Mouse (Mus musculus): ENCODE results near the gene Cyp4x1.

The Cyp4x1 gene

DNA sequence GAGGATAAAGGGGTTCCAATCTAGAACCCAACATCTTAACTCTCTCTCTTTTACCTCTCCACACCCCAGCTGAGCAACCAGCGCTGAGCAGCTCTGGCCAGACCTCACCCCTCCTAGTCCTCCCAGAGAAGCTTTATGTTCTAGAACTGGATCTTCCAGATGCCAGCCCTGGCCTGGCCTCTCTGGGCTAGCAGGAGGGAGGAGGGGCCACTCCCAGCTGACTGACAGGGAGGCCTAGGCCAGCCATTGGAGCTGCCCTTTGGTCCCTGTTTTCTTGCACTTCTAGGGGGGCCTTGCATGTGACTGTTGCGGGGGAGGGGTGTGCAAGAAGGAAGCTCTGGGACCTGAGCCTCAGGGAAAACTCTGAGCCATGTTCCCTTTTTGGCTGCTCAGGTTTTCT lies 43.5 kb downstream of the Cyp4x1 start:
- no peak for DNase-seq (ENCODE audit: low spot score)

- DNase-seq (ENCODE audit: low spot score): no peak
Observed at GRCm38 (mm10) chr4:115088611-115089338, 45.3 kb downstream of the Cyp4x1 start, which contains the start of gene Pdzk1ip1. Pdzk1ip1 (plus strand) TSS chr4:115088708.

DNA sequence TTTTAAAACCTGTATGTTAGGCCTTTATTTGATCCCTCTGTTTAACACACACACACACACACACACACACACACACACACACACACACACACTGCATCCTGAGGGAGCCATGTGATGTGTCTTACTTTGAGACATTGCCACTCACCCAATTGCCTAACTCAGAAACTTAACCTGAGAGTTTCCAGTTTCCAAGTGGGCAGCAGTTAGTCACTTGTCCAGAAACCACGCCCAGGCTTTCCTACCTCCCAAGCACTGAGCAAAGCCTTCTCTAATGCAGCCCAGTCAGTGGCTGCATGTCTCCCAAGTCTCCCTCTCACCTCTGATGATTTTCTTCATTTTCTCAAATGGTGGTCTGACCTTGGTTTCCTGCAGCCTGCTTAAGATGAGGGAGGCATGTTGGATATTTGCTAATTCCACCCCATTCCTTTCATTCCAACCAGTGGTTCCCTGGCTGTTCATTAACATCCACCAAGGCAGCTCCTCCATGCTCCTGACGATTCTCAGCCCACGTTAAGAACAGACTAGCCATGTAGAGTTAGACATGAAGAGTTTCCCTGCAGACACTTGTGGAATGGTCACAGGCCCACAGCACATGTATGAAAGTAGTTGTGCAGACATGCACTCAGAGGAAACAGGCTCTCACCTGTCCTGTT lies 47.2 kb downstream of the Cyp4x1 start:
- DNase-seq (ENCODE audit: low spot score): no peak

DNA sequence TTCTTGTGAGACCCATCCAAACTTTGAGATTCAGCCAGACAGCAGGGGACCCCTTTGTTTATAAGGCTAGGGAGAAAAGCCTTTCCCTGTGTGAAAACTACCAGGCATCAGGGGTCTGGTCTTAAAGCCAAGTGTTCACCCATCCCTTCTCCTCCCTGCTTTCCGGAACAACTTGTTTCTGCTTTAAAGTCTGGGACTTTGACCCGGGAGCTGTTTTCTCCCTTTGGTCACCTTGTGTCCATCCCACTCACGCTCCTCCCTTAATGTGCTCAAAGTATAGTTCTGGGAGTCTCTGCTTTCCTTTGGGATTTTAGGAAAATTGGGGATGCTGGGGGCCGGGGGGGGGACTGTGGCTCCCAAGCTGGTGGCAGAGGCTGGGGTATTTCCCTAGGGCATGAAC lies 47.8 kb downstream of the Cyp4x1 start:
- DNase-seq (ENCODE audit: low spot score): no peak

GRCm38 (mm10) chr4:115085522-115086095 lies 48.5 kb downstream of the Cyp4x1 start:
- DNase-seq (ENCODE audit: low spot score): peak; percentile 54

- DNase-seq (ENCODE audit: low spot score): no peak
Observed at GRCm38 (mm10) chr4:115083031-115083430, 51.0 kb downstream of the Cyp4x1 start.

- no peak for DNase-seq (ENCODE audit: low spot score)
Observed at GRCm38 (mm10) chr4:115079821-115080349, 54.2 kb downstream of the Cyp4x1 start.

DNA sequence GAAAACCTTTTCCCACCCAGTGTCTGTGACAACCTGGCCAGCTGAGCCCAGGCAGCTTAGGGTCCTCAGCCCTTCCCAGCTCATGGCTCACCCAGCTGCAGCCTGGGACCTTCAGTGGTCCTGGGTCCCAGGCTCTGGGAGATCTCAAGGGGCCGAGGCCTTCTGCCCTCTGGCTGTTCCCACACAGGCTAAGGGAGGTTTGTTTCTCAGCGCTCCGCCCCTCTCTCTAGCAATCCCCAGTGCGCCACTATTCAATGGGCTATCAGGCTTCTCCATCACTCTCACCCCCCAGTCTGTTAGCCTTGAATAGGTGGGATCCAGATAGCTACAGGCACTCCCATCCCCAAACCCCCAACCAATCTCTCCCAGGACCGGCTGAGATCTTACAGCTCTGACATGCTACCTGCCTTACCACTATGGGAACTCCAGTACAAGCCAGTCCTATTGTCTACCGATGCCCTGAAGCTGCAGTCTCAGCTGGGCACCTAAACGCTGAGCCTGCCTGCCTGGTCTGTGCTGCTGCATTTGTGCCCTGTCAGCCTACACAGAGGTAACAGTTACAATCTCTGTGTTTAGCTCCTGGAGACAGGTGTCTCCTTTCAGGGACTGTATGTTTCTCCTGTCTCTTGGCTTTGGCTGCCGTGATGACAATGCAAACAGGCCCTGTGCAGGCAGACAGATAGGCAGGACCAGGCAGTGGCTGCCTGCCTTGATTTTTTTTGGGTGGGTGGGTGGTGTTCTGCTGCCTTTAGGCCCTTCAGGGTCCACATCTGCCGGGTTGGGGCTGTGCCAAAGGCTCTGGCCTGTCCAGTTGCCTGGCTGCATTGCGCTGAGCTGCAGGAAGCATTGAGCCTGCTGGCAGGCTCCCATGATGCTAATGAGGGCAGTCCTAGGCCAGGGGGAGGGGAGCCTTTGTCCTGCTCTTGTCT lies 54.9 kb downstream of the Cyp4x1 start:
- no peak for DNase-seq (ENCODE audit: low spot score)

DNA sequence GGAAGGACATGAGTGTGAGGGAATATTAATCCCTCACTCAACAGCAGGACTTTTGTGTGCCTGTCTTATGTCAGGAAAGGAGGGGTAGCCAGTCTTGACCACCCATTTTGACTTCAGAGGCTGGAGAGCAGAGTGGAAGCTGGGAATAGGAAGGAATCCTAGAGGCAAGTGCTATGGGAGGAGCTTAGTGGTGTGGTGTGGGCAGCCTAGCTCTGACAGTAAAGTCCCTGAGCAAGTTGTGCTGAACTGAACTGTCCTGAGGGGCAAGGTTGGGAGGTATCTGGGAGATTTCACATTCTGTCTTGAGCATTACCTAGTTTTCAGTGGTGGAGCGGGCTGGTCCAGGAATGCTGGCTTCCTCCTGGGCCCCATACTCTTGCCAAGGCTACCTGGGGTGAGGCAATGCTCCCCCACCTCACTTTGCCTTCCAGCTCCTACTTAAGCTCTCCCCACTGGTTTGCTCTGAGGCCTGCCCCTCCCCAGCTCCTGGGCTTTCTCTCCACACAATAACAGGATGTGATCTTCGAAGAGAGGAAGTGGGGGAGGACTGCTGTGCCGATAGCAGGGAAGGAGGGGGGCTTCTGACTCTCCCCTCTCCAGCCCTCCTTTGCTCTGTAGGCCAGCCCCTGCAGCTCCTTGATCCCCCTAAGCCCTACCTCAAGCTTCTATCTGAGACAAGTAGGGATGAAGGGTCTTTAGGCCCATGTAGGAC lies 58.7 kb downstream of the Cyp4x1 start:
- DNase-seq (ENCODE audit: low spot score): peak; percentile 69

DNA sequence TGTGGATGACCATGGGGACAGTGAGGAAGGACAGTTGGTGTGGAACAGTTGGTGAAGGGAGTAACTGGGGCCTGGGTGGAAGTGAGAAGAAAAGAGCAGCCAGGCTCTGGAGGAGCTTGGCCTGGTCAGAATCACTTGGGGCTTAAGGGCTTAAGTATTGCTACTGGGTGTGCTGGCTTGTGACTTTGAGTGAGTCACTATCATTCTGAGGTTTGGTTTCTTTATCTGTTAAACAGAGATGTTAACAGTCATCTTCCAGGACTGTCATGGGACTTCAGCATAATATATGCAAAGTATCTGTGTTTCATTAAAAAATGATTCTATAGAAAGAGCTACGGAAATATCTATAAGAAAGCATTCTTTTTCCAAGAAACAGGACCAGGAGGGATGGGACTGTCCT lies 59.3 kb downstream of the Cyp4x1 start:
- no peak for DNase-seq (ENCODE audit: low spot score)

DNA sequence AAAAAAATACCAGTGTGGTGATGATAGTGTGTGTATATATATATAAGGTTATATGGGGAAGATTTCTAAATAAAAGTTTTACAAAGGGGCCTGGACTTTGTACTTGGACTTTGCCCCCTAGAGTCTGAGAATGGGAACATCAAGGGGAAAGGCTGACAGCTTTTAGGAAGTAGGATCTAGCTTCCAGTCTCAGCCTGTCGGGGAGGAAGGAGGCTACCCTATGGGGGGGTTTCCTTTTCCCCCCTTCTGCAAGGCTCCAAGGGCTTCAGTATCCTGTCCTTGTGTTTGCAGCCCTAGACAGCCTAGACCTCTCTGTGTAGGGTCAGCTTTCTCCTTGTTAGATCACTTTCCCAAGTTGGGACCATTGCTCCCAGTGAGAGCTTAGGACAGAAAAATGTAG lies 62.4 kb downstream of the Cyp4x1 start:
- no peak for DNase-seq (ENCODE audit: low spot score)

DNA sequence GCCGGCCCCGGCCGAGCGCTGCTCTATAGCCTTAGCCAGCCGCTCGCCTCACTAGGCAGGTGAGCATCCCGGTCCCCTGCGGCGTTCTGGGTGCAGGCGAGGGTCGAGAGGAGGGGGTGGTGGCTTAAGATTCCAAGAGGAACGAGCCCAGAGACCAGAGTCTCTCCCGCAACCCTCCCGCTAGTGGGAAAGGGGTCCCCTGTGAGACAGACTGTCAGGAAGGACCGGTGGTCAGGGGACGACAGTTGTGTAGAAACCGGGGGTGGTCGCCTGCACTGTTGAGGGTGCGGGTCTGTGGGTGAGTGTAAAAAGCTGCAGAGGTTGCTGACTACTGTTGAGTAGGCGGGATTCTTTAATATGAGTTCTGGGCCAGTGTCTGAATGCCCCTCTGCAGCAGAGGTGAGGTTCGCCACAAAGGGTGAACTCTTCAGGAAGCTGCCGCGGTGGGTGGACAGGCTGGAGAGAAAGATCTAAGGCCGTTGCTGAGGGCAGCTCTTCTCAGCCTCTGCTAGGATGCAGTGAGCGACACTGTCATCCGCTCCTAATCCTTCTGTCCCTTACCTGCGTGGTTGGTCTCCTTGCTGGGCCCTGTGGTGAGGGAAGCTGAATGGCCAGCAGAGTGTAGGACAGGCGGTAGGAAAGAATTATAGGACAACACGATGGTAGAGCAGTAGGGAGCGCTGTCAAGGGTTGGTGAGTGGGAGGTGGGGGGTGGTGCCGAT lies 70.4 kb downstream of the Cyp4x1 start:
- no peak for DNase-seq (ENCODE audit: low spot score)

DNA sequence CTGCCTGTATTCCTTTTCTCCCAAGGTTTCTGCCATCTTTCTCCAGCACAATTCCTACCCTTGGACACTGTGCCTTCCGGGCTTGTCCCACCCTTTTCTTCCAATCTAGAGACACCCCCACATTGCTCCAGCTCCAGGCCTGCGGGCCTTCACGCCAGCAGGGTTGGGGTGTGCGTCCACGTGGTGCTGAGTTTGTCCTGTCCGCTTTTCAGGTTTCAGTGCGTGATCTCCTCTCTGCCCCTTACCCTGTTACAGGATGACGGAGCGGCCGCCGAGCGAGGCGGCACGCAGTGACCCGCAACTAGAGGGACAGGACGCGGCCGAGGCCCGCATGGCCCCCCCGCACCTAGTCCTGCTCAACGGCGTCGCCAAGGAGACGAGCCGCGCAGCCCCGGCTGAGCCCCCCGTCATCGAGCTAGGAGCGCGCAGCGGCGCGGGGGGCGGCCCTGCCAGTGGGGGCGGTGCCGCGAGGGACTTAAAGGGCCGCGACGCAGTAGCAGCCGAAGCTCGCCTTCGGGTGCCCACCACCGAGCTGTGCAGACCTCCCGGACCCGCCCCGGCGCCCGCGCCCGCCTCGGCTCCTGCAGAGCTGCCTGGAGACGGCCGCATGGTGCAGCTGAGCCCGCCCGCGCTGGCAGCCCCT lies 71.1 kb downstream of the Cyp4x1 start:
- DNase-seq (ENCODE audit: low spot score): peak; percentile 25

DNA sequence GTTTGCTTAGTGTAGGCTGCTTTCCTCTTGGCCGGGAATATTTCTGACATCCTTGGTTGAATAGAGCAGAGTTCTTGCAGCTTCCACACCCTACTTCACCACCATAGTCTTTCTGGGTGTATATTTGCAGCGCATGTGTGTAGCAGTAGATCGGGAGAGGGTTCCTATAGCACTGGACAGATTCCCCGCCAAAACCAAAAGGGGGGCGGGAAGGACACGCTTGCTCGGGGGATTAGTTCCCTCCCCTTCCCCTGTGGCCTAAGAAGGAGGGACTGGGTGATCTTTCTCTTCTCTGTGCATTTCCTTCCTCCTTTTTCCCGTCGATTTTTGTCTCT lies 71.6 kb downstream of the Cyp4x1 start:
- no peak for DNase-seq (ENCODE audit: low spot score)

- no peak for DNase-seq (ENCODE audit: low spot score)
Observed at GRCm38 (mm10) chr4:115060753-115061152, 73.3 kb downstream of the Cyp4x1 start.

DNA sequence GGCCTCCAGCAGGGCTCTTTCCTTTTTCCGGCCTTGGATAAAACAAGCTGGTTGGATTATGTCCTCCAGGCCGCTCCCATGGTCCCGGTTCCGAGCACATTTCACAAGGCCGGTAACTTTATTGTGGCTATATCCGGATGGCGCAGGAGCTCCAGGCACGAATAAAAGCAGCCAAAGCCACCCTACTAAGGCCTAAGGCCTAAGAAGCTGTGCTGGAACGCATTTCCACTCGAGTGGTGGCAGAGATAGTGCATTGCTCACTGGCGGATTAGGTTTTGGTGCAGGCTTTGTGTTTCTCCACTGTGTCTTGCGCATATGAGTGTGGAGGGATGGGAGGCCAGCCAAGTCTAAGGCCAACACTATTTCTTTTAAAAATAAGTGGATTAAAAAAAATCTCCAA lies 74.2 kb downstream of the Cyp4x1 start:
- no peak for DNase-seq (ENCODE audit: low spot score)

DNA sequence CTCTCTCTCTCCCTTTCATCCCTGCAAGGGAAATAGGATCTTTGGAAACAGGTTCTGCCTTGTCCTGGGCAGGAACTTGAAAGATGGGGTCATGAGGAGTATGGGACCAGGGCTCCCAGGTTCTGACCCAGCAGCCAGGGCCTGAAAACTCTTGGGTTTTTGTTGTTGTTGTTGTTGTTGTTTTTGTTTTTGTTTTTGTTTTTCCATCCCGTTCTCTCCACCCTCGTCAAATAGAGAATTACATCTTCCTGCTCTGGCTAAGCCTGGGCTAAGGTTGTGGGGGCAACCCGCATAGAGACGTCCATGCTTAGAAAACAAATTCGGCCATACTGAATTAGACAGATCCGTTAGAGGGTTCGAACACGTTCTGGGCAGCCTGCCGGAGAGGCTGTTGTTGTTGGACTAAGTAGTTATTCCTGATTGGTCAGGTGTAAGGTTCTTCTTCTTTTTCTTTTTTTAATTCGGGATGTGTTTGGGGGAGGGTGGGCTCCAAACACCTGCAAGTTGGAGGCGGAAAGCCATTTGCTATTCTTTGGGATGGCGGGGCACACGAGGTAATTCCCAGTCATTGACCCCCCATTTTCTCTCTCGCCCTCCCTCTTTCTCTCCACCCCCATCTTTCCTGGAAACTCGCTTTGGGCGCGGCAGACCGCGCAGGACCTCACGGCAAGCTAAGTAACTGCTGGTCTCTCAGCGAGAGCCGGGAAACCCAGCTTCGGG lies 75.0 kb downstream of the Cyp4x1 start:
- DNase-seq (ENCODE audit: low spot score): no peak

DNA sequence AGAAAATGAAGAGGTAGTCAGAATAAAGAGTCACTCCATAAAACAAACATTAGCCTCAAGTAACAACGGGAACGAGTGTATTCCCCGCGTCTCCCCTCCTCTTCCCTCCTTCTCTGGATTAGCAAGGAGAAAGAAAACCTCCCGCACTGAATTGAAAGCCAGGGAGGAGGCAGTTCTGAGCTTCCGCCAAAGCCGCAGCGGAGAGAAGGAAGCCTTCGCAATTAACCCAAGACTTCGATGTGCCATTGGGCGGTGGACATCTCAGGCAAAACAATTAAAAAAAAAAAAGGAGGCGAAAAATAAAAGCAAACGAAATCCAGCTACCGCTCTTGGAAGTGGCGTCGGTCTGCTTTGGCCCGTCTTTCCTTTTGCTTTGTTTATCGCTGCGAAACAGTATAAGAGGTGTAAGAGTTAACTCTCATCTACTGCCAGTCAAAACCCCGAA lies 75.7 kb downstream of the Cyp4x1 start:
- DNase-seq (ENCODE audit: low spot score): no peak

GRCm38 (mm10) chr4:115057674-115058316 lies 76.3 kb downstream of the Cyp4x1 start:
- DNase-seq (ENCODE audit: low spot score): no peak

All from T-cell, adult 2 months (primary cell).